Mouse (Mus musculus) brain, embryonic 14.5 days (tissue): ENCODE data around the gene Vps16.
A peak's percentile ranks its signal among the peaks of the same experiment; 100 is the strongest.

Experiments
- CTCF ChIP-seq: fragments of 200-500 bp; IDR thresholded peaks from 2 replicates; pipeline ENCODE4 v1.5.1; 2012; ENCODE audit warnings: inconsistent platforms, mild to moderate bottlenecking, moderate library complexity, borderline replicate concordance; ENCODE audit not compliant: insufficient read depth, insufficient read length; ENCODE audit errors: extremely low read depth
- POLR2A ChIP-seq: fragments of 200-500 bp; IDR thresholded peaks from 2 replicates; pipeline ENCODE4 v1.6.1; 2012; ENCODE audit warnings: mild to moderate bottlenecking, inconsistent platforms, borderline replicate concordance; ENCODE audit not compliant: poor library complexity, insufficient read depth, insufficient read length, severe bottlenecking; ENCODE audit errors: extremely low read depth

GRCm38 (mm10) chr2:130388796-130389195 is 35.3 kb upstream of the Vps16 start:
- TF ChIP-seq POLR2A (no peak), CTCF (peak; percentile 17; the same call in 1 of the 2 replicates)
